Mouse (Mus musculus) left cerebral cortex, adult 9 months (tissue): ENCODE measurements around the gene Hk1.
A peak's percentile ranks its signal among the peaks of the same experiment; 100 is the strongest.

Experiments used
- DNase-seq, 2 experiments: peaks; one replicate each; pipeline ENCODE4 v3.0.0; 2022; ENCODE audit warnings: low spot score in 2 of 2

The Hk1 gene

GRCm38 (mm10) chr10:62277499-62278293 lies 102.0 kb downstream of the Hk1 start:
- DNase-seq: no peak

GRCm38 (mm10) chr10:62275235-62275634 lies 104.5 kb downstream of the Hk1 start:
- DNase-seq: peak; percentile 26 to 88

- no peak for DNase-seq
Observed at GRCm38 (mm10) chr10:62269278-62269677, 110.4 kb downstream of the Hk1 start.

- no peak for DNase-seq
Observed at GRCm38 (mm10) chr10:62264299-62264698, 115.4 kb downstream of the Hk1 start.

- peak in 1 of 2 experiments; percentile 57 for DNase-seq
Observed at GRCm38 (mm10) chr10:62261115-62261886, 118.4 kb downstream of the Hk1 start.

GRCm38 (mm10) chr10:62258298-62258697 lies 121.4 kb downstream of the Hk1 start:
- DNase-seq: no peak

- peak in 1 of 2 experiments; percentile 24 for DNase-seq
Observed at GRCm38 (mm10) chr10:62252496-62253235, 127.0 kb downstream of the Hk1 start.

- no peak for DNase-seq
Observed at GRCm38 (mm10) chr10:62252000-62252488, 127.7 kb downstream of the Hk1 start, which contains the start of gene Tacr2. Tacr2 (plus strand) TSS chr10:62252438.

- DNase-seq: no peak
Observed at GRCm38 (mm10) chr10:62247815-62248214, 131.9 kb downstream of the Hk1 start.

GRCm38 (mm10) chr10:62247156-62247555 lies 132.6 kb downstream of the Hk1 start:
- DNase-seq: no peak

GRCm38 (mm10) chr10:62244067-62244466 lies 135.6 kb downstream of the Hk1 start:
- DNase-seq: no peak

GRCm38 (mm10) chr10:62242896-62243295 lies 136.8 kb downstream of the Hk1 start:
- DNase-seq: peak in 1 of 2 experiments; percentile 68

- DNase-seq: peak in 1 of 2 experiments; percentile 41
Observed at GRCm38 (mm10) chr10:62242358-62242757, 137.3 kb downstream of the Hk1 start.

GRCm38 (mm10) chr10:62239270-62239669 lies 140.4 kb downstream of the Hk1 start:
- DNase-seq: no peak

GRCm38 (mm10) chr10:62238688-62239087 lies 141.0 kb downstream of the Hk1 start:
- DNase-seq: no peak

GRCm38 (mm10) chr10:62237205-62237604 lies 142.5 kb downstream of the Hk1 start:
- no peak for DNase-seq

GRCm38 (mm10) chr10:62236165-62236564 lies 143.5 kb downstream of the Hk1 start:
- no peak for DNase-seq

GRCm38 (mm10) chr10:62231811-62232210 lies 147.9 kb downstream of the Hk1 start:
- no peak for DNase-seq

GRCm38 (mm10) chr10:62231395-62231732 lies 148.3 kb downstream of the Hk1 start:
- DNase-seq: no peak

- DNase-seq: peak; percentile 38 to 84
Observed at GRCm38 (mm10) chr10:62230708-62231394, 148.9 kb downstream of the Hk1 start, which contains the start of gene Tspan15. Tspan15 (minus strand) TSS chr10:62231251.

GRCm38 (mm10) chr10:62228126-62228525 lies 151.6 kb downstream of the Hk1 start:
- DNase-seq: no peak
